Mouse (Mus musculus) forebrain, embryonic 10.5 days (tissue): ENCODE measurements around the gene Inhbe. TPM values are rescaled to one million over a fixed set of nuclear protein-coding genes. Genes with fewer than 3 reads are reported as not detected.
A peak's percentile ranks its signal among the peaks of the same experiment; 100 is the strongest.
"Not testable (repeated sequence)": the region's sequence is repeated elsewhere in the genome, so short reads cannot be mapped to it uniquely, and the experiment has no call there.

Experiments
- DNase-seq: peaks from one replicate; pipeline ENCODE4 v3.0.0-alpha.2; 2017; ENCODE audit warnings: low spot score; ENCODE audit errors: extremely low spot score
- H3K27ac ChIP-seq: fragments of 300-500 bp; sonication (generic); 2 replicates; pipeline ENCODE4 v1.5.1; 2016; ENCODE audit warnings: mild to moderate bottlenecking
- H3K27me3 ChIP-seq: fragments of 300-500 bp; sonication (generic); 2 replicates; pipeline ENCODE4 v1.6.1; 2016; ENCODE audit warnings: mild to moderate bottlenecking; ENCODE audit not compliant: poor library complexity, severe bottlenecking
- H3K36me3 ChIP-seq: fragments of 300-500 bp; sonication (generic); replicated peaks from 2 replicates; pipeline ENCODE4 v1.6.1; 2016; ENCODE audit warnings: mild to moderate bottlenecking, moderate library complexity
- H3K4me1 ChIP-seq: fragments of 300-500 bp; sonication (generic); 2 replicates; pipeline ENCODE4 v1.6.1; 2016
- H3K4me3 ChIP-seq: fragments of 300-500 bp; sonication (generic); 2 replicates; pipeline ENCODE4 v1.5.1; 2016; ENCODE audit warnings: mild to moderate bottlenecking, moderate library complexity
- H3K9me3 ChIP-seq: fragments of 300-500 bp; sonication (generic); 2 replicates; pipeline ENCODE4 v1.6.1; 2016; ENCODE audit warnings: mild to moderate bottlenecking, moderate library complexity
- WGBS: fragments of 180-500 bp; shearing (Covaris S2); methylation state at CpG from one replicate; pipeline ENCODE4 v1.1.7; 2016; 5-methylcytosine and 5-hydroxymethylcytosine counted together
- polyA plus RNA-seq: library from polyadenylated mRNA; unstranded; fragments of >200 nt; fragmentation: Nextera tagmentation; extraction: Ambion mirVana; gene quantifications from 2 replicates; pipeline ENCODE4 v1.2.1, GENCODE M21; 2016

The Inhbe gene
- polyA plus RNA-seq, 1 experiment from 2014 or later, result not detected

- Histone ChIP-seq H3K4me3 (peak overlapping the region; percentile 52), H3K27me3 (peaks cover 99% of the 10 kb centered on the region), H3K9me3 (0 out of 2 replicates have a peak, but pooled peaks cover 5% of the 10 kb centered on the region), H3K27ac (peak overlapping the region; percentile 67; the same call in 1 of the 2 replicates), H3K4me1 (peaks cover 18% of the 10 kb centered on the region), H3K36me3 (peaks cover 15% of the 10 kb centered on the region)
- WGBS, result under 1% methylated on average over 54 of the region's 54 CpGs
- peak; percentile 44 for DNase-seq
Observed at GRCm38 (mm10) chr10:127326017-127326801, 28.0 kb downstream of the Inhbe start.

DNA sequence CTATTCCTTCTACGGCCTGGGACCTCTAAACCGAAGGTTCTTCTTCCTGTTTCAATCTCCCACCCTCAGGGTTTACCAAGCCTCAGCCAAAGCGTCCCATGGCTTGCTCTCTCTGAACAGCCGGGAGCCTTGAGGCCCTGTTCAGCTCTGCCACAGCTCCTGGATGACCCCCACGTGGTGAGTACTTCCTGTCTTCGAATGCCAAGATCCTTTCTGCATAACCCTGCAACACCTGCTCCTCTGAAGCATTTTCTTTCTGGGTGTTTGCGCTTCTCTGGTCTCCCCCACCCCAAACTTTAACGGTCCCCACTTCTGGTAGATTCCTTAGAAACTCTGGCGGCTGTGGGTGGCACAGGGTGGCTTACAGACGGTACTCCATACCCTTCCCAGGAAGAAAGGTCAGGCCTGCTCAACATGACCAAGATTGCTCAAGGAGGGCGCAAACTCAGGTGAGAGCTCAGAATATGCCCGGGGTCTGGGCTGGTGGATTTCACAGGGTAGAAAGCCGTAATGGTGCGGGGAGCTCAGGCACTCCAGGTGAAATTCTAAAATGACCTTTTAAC, 28.7 kb downstream of the Inhbe start:
- Histone ChIP-seq H3K9me3 (0 out of 2 replicates have a peak, but pooled peaks cover 5% of the 10 kb centered on the region), H3K27me3 (peaks cover 94% of the 10 kb centered on the region), H3K4me1 (peaks cover 18% of the 10 kb centered on the region), H3K36me3 (peaks cover 8% of the 10 kb centered on the region), H3K27ac (peak overlapping the region; percentile 2; the same call in 1 of the 2 replicates), H3K4me3 (peak overlapping the region; percentile 52)
- DNase-seq, result no peak
- WGBS, result 30% methylated on average over 14 of the region's 14 CpGs

- 10% methylated on average over 7 of the region's 7 CpGs for WGBS
- Histone ChIP-seq H3K27ac (no peak overlapping the region), H3K9me3 (0 out of 2 replicates have a peak, but pooled peaks cover 5% of the 10 kb centered on the region), H3K4me3 (no peak overlapping the region), H3K27me3 (peaks cover 84% of the 10 kb centered on the region), H3K36me3 (no peaks in the 10 kb centered on the region), H3K4me1 (peaks cover 18% of the 10 kb centered on the region)
- DNase-seq, result peak; percentile 53
Observed at GRCm38 (mm10) chr10:127324495-127324894, 29.7 kb downstream of the Inhbe start.

- H3K27ac ChIP-seq, result no peak overlapping the region
- H3K36me3 ChIP-seq, result no peaks in the 10 kb centered on the region
- H3K9me3 ChIP-seq, result 0 out of 2 replicates have a peak, but pooled peaks cover 5% of the 10 kb centered on the region
- 75% methylated on average over 17 of the region's 17 CpGs for WGBS
- no peak overlapping the region for H3K4me3 ChIP-seq
- peaks cover 18% of the 10 kb centered on the region for H3K4me1 ChIP-seq
- H3K27me3 ChIP-seq, result peaks cover 72% of the 10 kb centered on the region
- no peak for DNase-seq
Observed at GRCm38 (mm10) chr10:127323131-127323855, 30.9 kb downstream of the Inhbe start.

GRCm38 (mm10) chr10:127322669-127323068, 31.5 kb downstream of the Inhbe start:
- no peaks in the 10 kb centered on the region for H3K36me3 ChIP-seq
- no peak overlapping the region for H3K4me3 ChIP-seq
- no peak for DNase-seq
- peaks cover 66% of the 10 kb centered on the region for H3K27me3 ChIP-seq
- peaks cover 18% of the 10 kb centered on the region for H3K4me1 ChIP-seq
- no peak overlapping the region for H3K27ac ChIP-seq
- 0 out of 2 replicates have a peak, but pooled peaks cover 5% of the 10 kb centered on the region for H3K9me3 ChIP-seq
- WGBS, result 83% methylated on average over 4 of the region's 4 CpGs

DNA sequence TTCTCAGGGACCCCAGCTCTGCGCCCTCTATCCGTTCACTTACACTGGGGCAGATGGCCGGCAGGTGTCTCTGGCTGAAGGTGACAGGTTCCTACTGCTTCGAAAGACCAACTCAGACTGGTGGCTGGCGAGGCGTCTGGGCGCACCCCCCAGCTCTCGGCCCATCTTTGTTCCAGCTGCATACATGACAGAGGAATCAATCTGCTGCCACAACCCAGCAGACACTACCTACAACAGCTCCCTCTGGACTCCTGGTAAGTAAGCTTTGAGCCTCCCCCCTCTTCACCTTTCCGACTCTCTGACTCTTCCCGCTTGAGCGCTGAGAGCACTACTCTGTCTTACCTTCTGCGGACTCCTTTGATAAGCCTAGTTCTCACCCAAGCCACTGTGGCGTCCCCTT, 32.0 kb downstream of the Inhbe start:
- Histone ChIP-seq H3K27ac (no peak overlapping the region), H3K27me3 (peaks cover 61% of the 10 kb centered on the region), H3K4me3 (no peak overlapping the region), H3K9me3 (0 out of 2 replicates have a peak, but pooled peaks cover 2% of the 10 kb centered on the region), H3K4me1 (peaks cover 18% of the 10 kb centered on the region), H3K36me3 (no peaks in the 10 kb centered on the region)
- 66% methylated on average over 13 of the region's 13 CpGs for WGBS
- no peak for DNase-seq

DNA sequence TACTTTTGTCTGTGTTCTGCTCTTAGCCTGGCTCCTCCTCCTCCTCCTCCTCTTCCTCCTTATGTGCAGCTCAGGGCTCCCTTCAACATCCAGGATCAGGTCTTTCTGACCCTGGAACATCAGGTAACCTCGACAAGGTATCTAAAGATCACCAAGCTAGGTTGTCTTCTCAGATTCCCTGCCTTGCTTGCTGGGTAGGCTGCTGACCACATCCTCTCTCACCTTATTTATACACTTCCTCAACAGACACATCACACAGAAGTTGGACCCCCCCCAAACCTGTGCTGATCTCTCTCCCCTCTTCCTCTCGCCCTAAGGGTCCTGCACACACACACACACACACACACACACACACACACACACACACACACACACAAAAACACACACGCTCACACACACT, 32.6 kb downstream of the Inhbe start, which contains the start of gene Arhgap9:
Gene Arhgap9, plus strand, starts transcription at position 344 of the 400 bp plus-strand sequence.
- Histone ChIP-seq H3K4me1 (peaks cover 13% of the 10 kb centered on the region), H3K36me3 (no peaks in the 10 kb centered on the region), H3K4me3 (no peak within 1 kb of the TSS), H3K27ac (no peak within 1 kb of the TSS), H3K27me3 (peaks cover 55% of the 10 kb centered on the region), H3K9me3 (no peaks in the 10 kb centered on the region)
- WGBS, result 73% methylated on average over 3 of the region's 3 CpGs
- no peak for DNase-seq

DNA sequence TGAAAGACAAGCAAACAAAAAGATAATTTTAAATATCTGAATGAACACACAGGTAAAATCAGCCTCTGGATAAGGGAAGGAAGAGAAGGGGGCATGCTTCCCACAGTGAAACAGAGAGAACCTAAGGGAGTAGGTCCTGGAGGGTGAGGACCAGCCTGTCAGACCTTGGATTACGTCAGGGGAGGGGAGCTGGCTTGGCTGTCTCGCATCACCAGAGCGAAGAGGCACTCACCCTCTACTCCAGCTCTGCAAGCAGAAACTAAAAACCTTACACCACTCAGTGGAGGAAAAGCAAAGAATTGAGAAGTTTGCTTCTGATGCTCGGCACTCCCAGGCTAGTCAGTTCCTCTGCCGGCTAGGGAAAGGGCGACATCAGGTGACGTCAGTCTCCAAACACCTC, 34.2 kb downstream of the Inhbe start:
- WGBS, result 81% methylated on average over 7 of the region's 7 CpGs
- H3K4me1 ChIP-seq, result no peaks in the 10 kb centered on the region
- H3K36me3 ChIP-seq, result no peaks in the 10 kb centered on the region
- no peak overlapping the region for H3K27ac ChIP-seq
- H3K9me3 ChIP-seq, result no peaks in the 10 kb centered on the region
- H3K27me3 ChIP-seq, result peaks cover 39% of the 10 kb centered on the region
- H3K4me3 ChIP-seq, result no peak overlapping the region
- DNase-seq, result no peak

DNA sequence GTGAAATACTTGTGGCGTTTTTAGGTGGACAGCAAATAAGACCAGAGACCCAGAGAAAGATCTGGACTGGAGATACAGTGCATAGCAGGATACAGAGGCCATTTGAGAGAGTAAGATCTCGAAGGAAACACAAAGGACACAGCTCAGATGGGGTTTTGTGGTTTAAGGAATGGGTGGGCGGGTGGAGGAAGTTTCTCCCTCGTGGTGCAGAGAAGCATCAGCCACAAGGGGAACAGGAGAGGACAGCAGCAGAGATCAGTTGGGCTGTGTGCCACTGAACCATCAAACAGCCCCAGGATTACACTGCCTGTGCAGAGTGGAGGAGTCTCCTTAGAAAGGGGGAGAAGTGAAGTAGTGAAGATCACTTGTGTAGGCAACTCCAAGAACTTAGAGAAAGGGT, 36.2 kb downstream of the Inhbe start:
- H3K4me3 ChIP-seq, result no peak overlapping the region
- H3K27me3 ChIP-seq, result peaks cover 19% of the 10 kb centered on the region
- H3K27ac ChIP-seq, result no peak overlapping the region
- H3K36me3 ChIP-seq, result no peaks in the 10 kb centered on the region
- H3K4me1 ChIP-seq, result no peaks in the 10 kb centered on the region
- WGBS, result 55% methylated on average over 4 of the region's 4 CpGs
- no peak for DNase-seq
- no peaks in the 10 kb centered on the region for H3K9me3 ChIP-seq

GRCm38 (mm10) chr10:127317277-127317676, 36.9 kb downstream of the Inhbe start:
- Histone ChIP-seq H3K4me1 (no peaks in the 10 kb centered on the region; the same call in 1 of the 2 replicates), H3K27ac (no peak overlapping the region), H3K9me3 (no peaks in the 10 kb centered on the region), H3K4me3 (no peak overlapping the region), H3K27me3 (peaks cover 12% of the 10 kb centered on the region), H3K36me3 (no peaks in the 10 kb centered on the region)
- no peak for DNase-seq
- 84% methylated on average over 2 of the region's 2 CpGs for WGBS

- H3K4me3 ChIP-seq, DNase-seq, H3K27ac ChIP-seq, H3K36me3 ChIP-seq, H3K27me3 ChIP-seq, H3K9me3 ChIP-seq: not testable (repeated sequence)
- 87% methylated on average over 1 of the region's 1 CpGs for WGBS
- H3K4me1 ChIP-seq, result peaks cover 12% of the 10 kb centered on the region
Observed at GRCm38 (mm10) chr10:127314950-127315349, 39.3 kb downstream of the Inhbe start.

DNA sequence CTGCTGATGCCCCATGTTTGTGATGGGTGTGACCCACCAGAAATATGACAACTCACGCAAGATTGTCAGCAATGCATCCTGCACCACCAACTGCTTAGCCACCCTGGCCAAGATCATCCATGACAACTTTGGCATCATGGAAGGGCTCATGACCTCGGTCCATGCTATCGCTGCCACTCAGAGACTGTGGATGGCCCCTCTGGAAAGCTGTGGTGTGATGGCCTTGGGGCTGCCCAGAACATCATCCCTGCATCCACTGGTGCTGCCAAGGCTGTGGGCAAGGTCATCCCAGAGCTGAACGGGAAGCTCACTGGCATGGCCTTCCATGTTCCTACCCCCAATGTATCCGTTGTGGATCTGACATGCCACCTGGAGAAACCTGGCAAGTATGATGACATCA, 40.7 kb downstream of the Inhbe start:
- Histone ChIP-seq H3K4me1 (peaks cover 13% of the 10 kb centered on the region), H3K36me3 (peaks cover 18% of the 10 kb centered on the region)
- not testable (repeated sequence) for H3K27ac ChIP-seq, DNase-seq, H3K4me3 ChIP-seq, H3K9me3 ChIP-seq, H3K27me3 ChIP-seq
- WGBS, result 87% methylated on average over 5 of the region's 5 CpGs
